Mouse (Mus musculus) embryonic facial prominence, embryonic 11.5 days (tissue): ENCODE data around the gene Stmn1. TPM values are rescaled to one million over a fixed set of nuclear protein-coding genes. Genes with fewer than 3 reads are reported as not detected.

ENCODE experiments used
- microRNA-seq: library from miRNA; unstranded; fragments of <30 nt; microRNA quantifications from one replicate; pipeline ENCODE4, GENCODE M21; 2016; ENCODE audit warnings: borderline number of aligned reads
- polyA plus RNA-seq: library from polyadenylated mRNA; unstranded; fragments of >200 nt; fragmentation: Nextera tagmentation; extraction: Ambion mirVana; gene quantifications from 2 replicates; pipeline ENCODE4 v1.2.1, GENCODE M21; 2014

The Stmn1 gene
- polyA plus RNA-seq, 1 experiment from 2014 or later = 3,396 TPM

Small RNA genes within 50 kb of the gene (microRNA-seq; reads per million reads assigned to microRNA genes)
- gene Gm23634 = 1.9 reads per million

Other genes with a start within 250 kb of the Stmn1 start
- 0.14 TPM in 1 of 2 replicates, not detected in the other for gene Catsper4, start 240.9 kb upstream of the Stmn1 start, polyA plus RNA-seq
- 0.93 and 1.1 TPM in 2 replicates for gene Cnksr1, start 229.9 kb upstream of the Stmn1 start, polyA plus RNA-seq
- 0.39 and 0.65 TPM in 2 replicates for gene E130218I03Rik, start 224.7 kb upstream of the Stmn1 start, polyA plus RNA-seq
- gene Zfp593, start 222.7 kb upstream of the Stmn1 start, polyA plus RNA-seq = 16.5 and 18.3 TPM in 2 replicates
- not detected in 2 replicates for gene Gm30191, start 221.4 kb upstream of the Stmn1 start, polyA plus RNA-seq
- gene Grrp1, start 214.2 kb upstream of the Stmn1 start, polyA plus RNA-seq = 5.7 and 7.7 TPM in 2 replicates
- gene Pdik1l, start 180.4 kb upstream of the Stmn1 start, polyA plus RNA-seq = 22.8 and 24.4 TPM in 2 replicates
- 0.39 TPM in 1 of 2 replicates, not detected in the other for gene Trim63, start 153.2 kb upstream of the Stmn1 start, polyA plus RNA-seq
- gene Slc30a2, start 125.1 kb upstream of the Stmn1 start, polyA plus RNA-seq = 0.07 TPM in 1 of 2 replicates, not detected in the other
- gene Extl1, start 84.5 kb upstream of the Stmn1 start, polyA plus RNA-seq = 0.38 and 0.71 TPM in 2 replicates
- gene Pafah2, start 72.0 kb upstream of the Stmn1 start, polyA plus RNA-seq = 9.4 and 9.9 TPM in 2 replicates
- 0.87 and 0.93 TPM in 2 replicates for gene Paqr7, start 28.4 kb downstream of the Stmn1 start, polyA plus RNA-seq
- 7.0 and 8.3 TPM in 2 replicates for gene Aunip, start 42.7 kb downstream of the Stmn1 start, polyA plus RNA-seq
- 137 and 138 TPM in 2 replicates for gene Mtfr1l, start 67.1 kb downstream of the Stmn1 start, polyA plus RNA-seq
- 23.6 and 34.4 TPM in 2 replicates for gene Selenon, start 83.8 kb downstream of the Stmn1 start, polyA plus RNA-seq
- 1.9 and 3.3 TPM in 2 replicates for gene Man1c1, start 236.0 kb downstream of the Stmn1 start, polyA plus RNA-seq